Mouse (Mus musculus) spleen, postnatal 4 days (tissue): ENCODE measurements around the gene Soat2.

ENCODE experiments used
- DNase-seq, 2 experiments: peaks; one replicate each; pipeline ENCODE4 v3.0.0; 2022; ENCODE audit warnings: low spot score in 2 of 2

Gene Soat2

DNA sequence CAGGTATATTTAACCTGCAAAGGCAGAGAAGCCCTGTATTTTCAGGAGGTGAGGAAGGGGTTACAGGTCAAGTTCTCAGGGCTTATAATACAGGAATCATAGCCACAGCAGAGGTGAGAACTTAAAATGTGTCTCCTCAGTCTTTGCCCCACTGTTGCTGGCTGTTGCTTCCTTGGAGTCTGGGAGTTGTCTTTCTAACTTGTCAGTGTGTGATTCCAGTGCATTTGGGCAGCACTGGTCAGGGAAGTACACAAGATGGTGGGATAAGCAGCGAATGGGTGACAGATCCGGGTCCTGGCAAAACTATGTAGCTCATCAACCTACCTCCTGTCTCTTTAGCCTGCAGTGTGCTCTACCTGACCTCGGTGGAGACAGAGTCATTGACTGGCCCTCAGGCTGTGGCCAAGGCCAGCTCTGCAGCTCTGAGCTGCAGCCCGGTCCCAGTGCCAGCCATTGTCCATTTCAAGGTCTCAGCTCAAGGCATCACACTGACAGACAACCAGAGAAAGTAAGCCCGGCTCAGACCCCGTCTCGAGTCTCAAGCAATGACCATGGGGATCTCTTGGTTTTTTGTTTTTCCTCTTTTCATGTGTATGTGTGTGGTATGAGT, 35.6 kb upstream of the Soat2 start:
- DNase-seq = no peak

- no peak for DNase-seq
Observed at GRCm38 (mm10) chr15:102115731-102116231, 34.5 kb upstream of the Soat2 start.

DNA sequence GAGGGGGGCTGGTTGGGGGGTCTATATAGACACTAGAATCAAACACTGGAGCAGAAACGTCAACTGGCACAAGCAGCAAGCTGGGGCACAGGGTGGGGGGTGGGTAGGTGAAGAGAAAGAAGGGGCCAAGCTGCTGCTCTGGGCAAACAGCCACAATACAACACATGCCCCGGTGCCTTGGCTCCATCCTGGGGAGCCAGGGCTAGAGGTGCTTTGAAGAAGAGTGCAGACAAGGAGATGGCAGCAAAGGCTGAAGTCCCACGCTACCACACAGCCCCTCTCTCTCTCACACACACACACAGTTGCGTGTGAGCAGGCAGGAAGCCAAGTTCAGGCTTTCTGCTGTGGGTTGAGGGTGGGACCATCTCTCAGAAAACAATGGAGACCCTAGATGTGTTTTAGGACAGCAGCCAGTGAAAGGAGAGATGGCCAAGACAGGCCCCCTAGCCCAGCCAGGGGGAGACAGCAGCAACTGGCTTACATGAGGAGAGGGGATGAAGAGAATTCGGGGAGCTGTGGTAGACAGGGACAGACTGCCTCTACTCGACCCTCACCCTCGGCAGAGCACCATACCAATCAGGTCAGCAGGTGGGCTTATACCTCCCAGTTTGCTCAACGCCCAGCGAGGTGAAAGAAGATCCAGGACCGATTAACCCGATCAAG, 33.4 kb upstream of the Soat2 start:
- no peak for DNase-seq

- no peak for DNase-seq
Observed at GRCm38 (mm10) chr15:102117461-102118443, 32.6 kb upstream of the Soat2 start.

- DNase-seq = no peak
Observed at GRCm38 (mm10) chr15:102118591-102118990, 31.7 kb upstream of the Soat2 start.

- DNase-seq = no peak
Observed at GRCm38 (mm10) chr15:102119121-102119830, 31.1 kb upstream of the Soat2 start.

- no peak for DNase-seq
Observed at GRCm38 (mm10) chr15:102119831-102120170, 30.5 kb upstream of the Soat2 start.

- DNase-seq = no peak
Observed at GRCm38 (mm10) chr15:102120530-102120929, 29.8 kb upstream of the Soat2 start.

- DNase-seq = no peak
Observed at GRCm38 (mm10) chr15:102126303-102126702, 24.0 kb upstream of the Soat2 start.

GRCm38 (mm10) chr15:102133314-102133713, 17.0 kb upstream of the Soat2 start:
- DNase-seq = no peak

DNA sequence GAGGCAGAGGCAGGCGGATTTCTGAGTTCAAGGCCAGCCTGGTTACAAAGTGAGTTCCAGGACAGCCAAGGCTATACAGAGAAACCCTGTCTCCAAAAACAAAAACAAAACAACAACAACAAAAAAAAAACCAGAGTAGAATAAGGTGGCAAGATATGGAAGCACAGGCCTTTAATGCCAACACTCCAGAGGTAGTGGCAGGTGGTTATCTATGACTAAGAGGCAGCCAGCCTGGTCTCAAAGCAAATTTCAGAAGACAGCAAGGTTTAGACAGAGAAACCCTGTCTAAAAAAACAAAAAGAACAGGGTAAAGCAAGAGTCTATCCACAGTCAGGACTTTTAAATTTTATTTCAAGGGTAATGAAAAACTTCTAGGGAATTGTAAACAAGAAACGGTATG, 15.6 kb upstream of the Soat2 start:
- no peak for DNase-seq

DNA sequence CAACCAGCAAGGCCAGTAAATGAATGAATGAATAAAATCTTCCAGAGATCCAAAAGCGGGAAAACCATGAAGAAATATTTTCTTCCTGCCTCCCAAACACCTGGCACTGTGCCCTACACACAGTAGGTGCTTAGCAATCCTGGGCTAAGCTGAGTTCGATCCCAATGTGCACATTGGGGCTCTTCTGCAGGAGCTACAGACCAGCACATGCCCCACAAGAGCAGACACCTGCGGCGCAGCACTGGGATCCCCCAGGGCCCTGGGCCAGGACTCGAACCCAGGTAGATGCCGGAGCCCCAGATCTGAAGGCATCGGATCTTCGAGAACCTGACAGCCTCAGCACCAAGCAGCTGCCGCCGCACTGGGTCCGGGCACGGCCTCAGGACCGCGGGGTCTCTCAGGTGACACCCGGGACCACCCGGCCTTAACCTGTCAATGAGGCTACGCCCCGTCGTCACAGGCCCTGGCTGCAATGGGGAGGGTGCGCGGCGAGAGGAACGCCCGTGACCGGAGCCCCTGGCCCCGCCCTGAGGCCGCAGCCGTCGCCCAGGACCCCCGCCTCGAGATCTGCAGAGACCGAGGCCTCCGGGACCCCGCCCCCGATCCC, 14.7 kb upstream of the Soat2 start:
- DNase-seq = no peak

GRCm38 (mm10) chr15:102136129-102136758, 14.1 kb upstream of the Soat2 start, which contains the start of gene Spryd3:
Gene Spryd3, minus strand, starts transcription at chr15:102136234.
- DNase-seq = peak; percentile 97 to 99

DNA sequence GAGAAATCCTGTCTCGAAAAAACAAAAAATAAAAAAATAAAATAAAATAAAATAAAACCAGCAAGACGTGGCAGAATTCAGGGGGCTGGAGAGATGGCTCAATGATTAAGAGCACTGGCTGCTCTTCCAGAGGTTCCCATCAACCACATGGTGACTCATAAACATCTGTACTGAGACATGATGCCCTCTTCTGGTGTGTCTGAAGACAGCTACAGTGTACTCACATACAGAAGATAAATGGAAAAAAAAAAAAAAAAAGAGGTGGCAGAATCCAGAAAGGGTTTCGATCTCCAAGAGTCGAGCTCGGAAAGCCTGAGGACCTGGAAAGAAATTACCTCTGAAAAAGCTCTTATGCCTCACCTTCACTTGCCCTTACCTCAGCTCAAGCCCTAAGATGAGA, 9.2 kb upstream of the Soat2 start:
- DNase-seq = no peak

DNA sequence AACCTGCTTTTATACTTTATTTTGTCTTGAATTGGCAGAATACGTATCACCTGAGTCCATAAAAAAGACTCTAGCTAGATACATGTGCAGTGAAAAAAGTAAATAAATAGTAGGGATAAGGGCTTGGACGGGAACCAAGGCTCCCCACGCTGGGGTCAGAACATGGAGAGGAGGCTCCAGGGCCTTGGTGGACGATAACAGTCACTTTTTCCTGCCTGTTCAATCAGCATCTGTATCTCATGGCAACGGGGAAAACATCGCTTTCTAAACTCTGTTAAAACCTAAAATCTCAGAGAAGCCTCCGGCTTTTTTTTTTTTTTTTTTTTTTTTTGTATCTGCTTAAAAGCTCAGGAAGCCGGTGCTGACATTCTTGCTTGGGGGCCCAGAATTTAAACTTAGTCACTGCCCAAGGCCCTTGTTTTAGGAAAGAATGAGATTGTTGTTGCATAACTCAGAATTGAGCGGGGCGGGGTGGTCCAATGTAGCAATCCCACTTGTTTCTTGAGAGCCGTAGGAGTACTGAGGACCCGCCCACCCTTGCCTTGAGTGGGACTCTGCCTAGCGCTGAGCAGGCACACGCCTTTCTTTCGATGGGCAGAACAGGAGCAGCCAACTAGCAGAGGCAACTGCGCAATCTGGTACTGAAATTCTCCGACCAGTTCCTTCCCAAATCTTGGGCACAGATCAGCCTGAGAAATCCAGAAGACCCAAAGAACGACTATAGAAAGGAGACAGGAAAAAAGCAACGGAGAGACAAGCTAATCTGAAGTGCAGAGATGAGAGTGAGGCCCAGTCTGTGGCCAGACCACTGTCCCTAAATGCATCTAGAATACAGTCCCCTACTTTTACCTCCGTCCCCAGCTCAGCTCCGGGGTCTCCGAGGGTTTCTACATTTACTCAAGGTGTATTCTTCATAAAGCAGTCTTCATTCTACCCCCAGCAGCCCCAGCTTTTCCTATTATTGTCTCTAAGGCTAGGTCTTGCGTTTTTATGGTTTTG, 7.1 kb upstream of the Soat2 start:
- DNase-seq = no peak

DNA sequence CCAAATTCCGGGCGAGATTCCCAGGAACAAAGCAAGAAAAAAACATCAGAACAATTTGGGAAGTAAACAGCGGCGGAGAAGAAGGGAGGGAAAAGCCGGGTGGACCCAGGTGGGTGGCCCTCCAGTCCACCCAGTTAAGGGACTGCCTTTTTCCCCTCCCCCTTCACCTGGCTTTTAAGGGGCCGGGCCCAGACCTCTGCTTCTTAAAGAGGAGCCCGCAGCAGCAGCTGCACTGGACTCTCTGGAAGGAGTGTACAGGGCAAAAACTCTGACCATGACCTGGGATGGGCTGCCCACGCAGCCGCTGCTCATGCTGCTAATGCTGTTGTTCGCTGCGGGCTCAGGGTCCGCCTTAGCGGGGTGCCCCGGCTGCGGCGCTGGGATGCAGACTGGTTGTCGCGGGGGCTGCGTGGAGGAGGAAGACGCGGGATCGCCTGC, 6.0 kb upstream of the Soat2 start, which contains the start of gene Igfbp6:
Gene Igfbp6, plus strand, starts transcription at position 89 of the 438 bp plus-strand sequence.
- DNase-seq = no peak

DNA sequence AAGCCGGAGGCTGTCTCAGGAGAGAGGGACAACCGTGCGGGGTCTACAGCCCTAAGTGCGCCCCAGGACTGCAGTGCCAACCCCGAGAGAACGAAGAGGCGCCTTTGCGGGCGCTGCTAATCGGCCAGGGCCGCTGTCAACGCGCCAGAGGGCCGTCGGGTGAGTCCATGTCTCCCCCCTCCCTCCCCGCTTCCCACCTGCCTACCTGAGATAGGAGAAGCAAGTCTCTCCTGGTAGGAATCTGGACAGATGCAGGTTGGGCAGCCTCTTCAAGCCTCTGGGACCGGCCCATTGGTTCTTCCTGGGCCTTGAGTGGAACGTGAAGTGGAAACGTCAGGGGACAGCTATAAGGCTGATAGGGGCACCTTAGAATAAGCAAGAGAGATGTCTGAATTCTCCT, 5.6 kb upstream of the Soat2 start:
- no peak for DNase-seq

DNA sequence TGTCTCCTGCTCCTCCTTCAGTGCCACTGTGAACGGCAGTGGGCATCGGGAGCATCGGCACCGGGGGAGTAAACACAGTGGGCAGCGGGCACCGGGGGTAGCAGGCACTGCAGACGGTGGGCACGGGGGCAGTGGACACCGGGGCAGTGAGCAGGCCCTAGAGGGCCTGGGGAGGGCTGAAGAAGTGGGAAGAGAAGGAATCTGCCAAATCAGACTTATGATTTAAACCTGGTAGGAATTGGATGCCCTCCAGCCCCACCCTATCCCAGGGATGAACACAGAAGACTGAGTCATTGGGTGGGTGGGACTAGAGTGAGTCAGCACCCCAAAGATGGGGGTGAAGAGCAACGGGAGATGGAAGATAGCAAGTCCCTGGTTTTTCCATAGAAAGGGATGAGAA, 5.0 kb upstream of the Soat2 start:
- no peak for DNase-seq

DNA sequence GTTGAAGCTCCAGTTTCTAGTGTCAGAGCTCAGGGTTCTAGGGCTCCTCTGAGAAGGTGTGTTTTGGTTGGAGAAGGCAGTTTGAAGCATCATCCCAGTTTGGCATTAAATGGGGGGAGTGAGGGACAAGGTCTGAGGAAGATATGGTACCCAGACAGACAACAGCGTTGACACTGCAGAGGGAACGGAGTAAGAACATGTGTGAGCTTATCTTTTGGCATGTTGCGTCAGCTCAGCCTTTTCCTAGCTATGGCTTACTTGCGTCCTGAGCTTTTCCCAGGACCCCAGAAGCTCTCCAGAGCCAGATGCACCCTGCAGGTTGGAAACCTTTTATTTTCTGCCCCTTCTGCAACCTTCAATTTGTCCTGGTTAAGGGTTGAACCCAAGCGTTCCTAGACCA, 4.2 kb upstream of the Soat2 start:
- no peak for DNase-seq
